Mouse (Mus musculus) testis, adult 2 months (tissue): Measurements from ENCODE around the gene Cidec. TPM values are rescaled to one million over a fixed set of nuclear protein-coding genes. Genes with fewer than 3 reads are reported as not detected.
A peak's percentile ranks its signal among the peaks of the same experiment; 100 is the strongest.

ENCODE experiments used
- H3K27ac ChIP-seq: fragments of 200-500 bp; 2 replicates; pipeline ENCODE4 v1.5.1; 2012; ENCODE audit warnings: low read depth, low read length; ENCODE audit not compliant: control insufficient read depth, insufficient read depth
- H3K27me3 ChIP-seq: fragments of 200-500 bp; 2 replicates; pipeline ENCODE4 v1.6.1; 2012; ENCODE audit warnings: mild to moderate bottlenecking, low read length, moderate library complexity; ENCODE audit not compliant: control insufficient read depth, insufficient read depth
- H3K36me3 ChIP-seq: fragments of 200-500 bp; 2 replicates; pipeline ENCODE4 v1.6.1; 2012; ENCODE audit warnings: mild to moderate bottlenecking, low read length; ENCODE audit not compliant: control insufficient read depth, insufficient read depth
- H3K4me1 ChIP-seq: fragments of 200-500 bp; 2 replicates; pipeline ENCODE4 v1.6.1; 2012; ENCODE audit warnings: low read length; ENCODE audit not compliant: control insufficient read depth, insufficient read depth
- H3K4me3 ChIP-seq: fragments of 200-500 bp; 2 replicates; pipeline ENCODE4 v1.5.1; 2012; ENCODE audit warnings: low read depth, mild to moderate bottlenecking, low read length, moderate library complexity, mixed read lengths; ENCODE audit not compliant: control insufficient read depth
- CTCF ChIP-seq: fragments of 200-500 bp; IDR thresholded peaks from 2 replicates; pipeline ENCODE4 v1.5.1; 2012; ENCODE audit warnings: low read depth, mild to moderate bottlenecking, inconsistent platforms, low read length, moderate library complexity; ENCODE audit not compliant: control insufficient read depth, insufficient read depth, insufficient replicate concordance
- POLR2A ChIP-seq: fragments of 200-500 bp; IDR thresholded peaks from 2 replicates; pipeline ENCODE4 v1.6.1; 2012; ENCODE audit warnings: low read depth, mild to moderate bottlenecking, inconsistent platforms, low read length, moderate library complexity; ENCODE audit not compliant: control insufficient read depth
- polyA plus RNA-seq: library from polyadenylated mRNA; depleted of rRNA; stranded (reverse); fragments of >200 nt; gene quantifications from 2 replicates; pipeline ENCODE4 v1.2.3, GENCODE M21; 2012

Cidec gene
- polyA plus RNA-seq, 1 experiment, result 1.7 TPM

DNA sequence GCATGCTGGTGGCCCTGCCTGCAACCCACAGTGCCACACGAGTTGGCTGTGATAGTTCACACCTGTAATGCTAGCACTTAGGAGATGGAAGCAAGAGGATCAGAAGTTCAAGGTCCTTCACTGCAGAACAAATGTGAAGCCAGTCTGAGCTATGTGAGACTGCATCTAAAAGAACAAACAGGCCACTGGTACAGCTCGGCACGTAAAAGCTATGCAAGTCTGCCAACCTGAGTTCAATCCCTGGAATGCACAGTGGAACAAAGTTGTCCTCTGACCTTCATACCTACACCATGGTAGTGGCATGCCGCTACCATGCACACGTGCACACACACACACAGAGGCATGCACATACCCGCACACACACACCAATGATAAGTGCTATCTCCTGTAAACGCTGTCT, 11.4 kb downstream of the Cidec start:
- H3K27me3 ChIP-seq, result no peaks in the 10 kb centered on the region
- no peak overlapping the region for H3K27ac ChIP-seq
- no peaks in the 10 kb centered on the region for H3K36me3 ChIP-seq
- peaks cover 3% of the 10 kb centered on the region; the same call in 1 of the 2 replicates for H3K4me1 ChIP-seq
- H3K4me3 ChIP-seq, result no peak overlapping the region
- TF ChIP-seq CTCF (no peak), POLR2A (no peak)

DNA sequence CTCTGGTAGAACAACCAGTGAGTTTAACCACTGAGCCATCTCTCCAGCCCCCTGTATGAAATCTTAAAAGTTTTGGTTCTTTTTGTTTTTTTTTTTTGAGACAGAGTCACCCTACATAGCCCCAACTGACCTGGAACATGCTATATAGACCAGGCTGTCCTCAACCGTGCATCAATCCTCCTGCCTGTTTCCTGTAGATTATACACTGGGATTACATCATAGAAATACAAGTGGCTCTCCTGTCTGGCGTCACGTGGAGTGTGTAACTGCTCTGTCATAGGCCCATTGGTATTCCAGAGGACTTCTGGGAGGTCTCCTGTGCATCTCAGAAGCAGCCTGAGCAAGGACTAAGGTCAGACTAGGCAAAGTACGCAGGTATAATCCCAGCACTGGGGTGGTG, 12.6 kb downstream of the Cidec start:
- H3K27ac ChIP-seq, result no peak overlapping the region
- H3K27me3 ChIP-seq, result no peaks in the 10 kb centered on the region
- no peaks in the 10 kb centered on the region for H3K36me3 ChIP-seq
- no peak overlapping the region for H3K4me3 ChIP-seq
- no peak for TF ChIP-seq CTCF
- TF ChIP-seq POLR2A, result no peak
- H3K4me1 ChIP-seq, result peaks cover 9% of the 10 kb centered on the region

DNA sequence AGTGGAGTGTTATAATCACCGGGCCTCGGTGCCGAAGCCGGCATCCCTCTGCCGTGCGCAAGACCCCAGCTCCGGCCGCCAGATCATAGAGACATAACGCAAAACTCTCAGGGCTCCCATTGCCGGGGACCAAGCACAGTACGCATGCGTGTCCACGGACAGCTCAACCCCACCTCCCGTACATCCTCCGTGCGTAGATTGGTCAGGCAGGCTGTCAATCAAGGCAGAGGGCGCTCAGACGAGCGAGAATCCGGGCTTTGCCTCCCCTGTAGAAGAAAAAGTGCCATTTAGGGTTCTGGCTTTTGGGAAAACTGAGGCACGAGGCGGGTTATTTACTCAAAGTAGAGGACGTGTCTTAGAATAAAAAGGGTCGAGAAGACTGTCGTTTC, 16.4 kb downstream of the Cidec start, which contains the start of gene Rpusd3:
Gene Rpusd3, minus strand, starts transcription at position 142 of the 389 bp plus-strand sequence.
- H3K27ac ChIP-seq, result 0 out of 2 replicates have a peak within 1 kb of the TSS, but pooled peaks have one; percentile 33
- no peaks in the 10 kb centered on the region for H3K27me3 ChIP-seq
- peaks cover 9% of the 10 kb centered on the region for H3K4me1 ChIP-seq
- peak within 1 kb of the TSS; percentile 95 for H3K4me3 ChIP-seq
- H3K36me3 ChIP-seq, result no peaks in the 10 kb centered on the region
- TF ChIP-seq CTCF (no peak), POLR2A (peak; percentile 61; the same call in 1 of the 2 replicates)

DNA sequence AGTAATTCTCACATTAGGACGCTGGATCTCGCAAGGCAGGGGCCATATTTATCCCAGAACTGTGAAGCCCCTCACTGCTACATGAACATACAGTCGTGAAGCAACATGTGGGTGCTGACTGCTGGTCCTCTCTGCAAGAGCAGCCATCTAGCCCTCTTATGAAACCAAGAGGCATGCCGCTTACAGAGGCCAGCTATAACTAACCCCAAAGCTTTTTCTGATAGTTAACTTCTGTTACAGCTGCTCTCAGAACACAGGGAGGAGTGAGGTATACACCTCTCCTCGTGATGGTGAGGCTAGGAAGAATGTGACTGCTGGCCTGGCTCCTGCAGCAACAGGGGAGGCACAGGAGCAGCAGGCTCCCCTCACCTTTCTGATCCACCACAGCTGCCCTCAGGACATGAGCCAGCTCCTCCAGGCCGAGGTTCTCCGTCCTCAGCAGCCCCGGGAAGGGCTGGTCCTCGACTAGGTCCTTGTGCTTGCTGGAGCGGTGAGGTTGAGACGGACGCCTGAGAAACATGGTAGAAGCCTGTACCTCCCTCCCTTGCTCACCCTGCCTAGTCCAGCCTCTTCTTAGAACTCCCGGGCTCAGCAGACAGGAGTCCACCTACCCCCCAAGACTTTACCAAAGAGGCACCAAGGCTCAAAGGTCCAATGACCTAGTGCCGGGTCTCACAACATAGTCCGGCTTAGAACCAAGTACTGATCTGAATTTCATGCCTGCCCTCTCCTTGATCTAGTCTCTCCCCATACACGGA, 16.9 kb downstream of the Cidec start:
- TF ChIP-seq CTCF (0 out of 2 replicates have a peak, but pooled peaks have one; percentile 1), POLR2A (no peak)
- Histone ChIP-seq H3K36me3 (no peaks in the 10 kb centered on the region), H3K27ac (0 out of 2 replicates have a peak overlapping the region, but pooled peaks have one; percentile 33), H3K27me3 (no peaks in the 10 kb centered on the region), H3K4me3 (peak overlapping the region; percentile 95), H3K4me1 (peaks cover 9% of the 10 kb centered on the region)

DNA sequence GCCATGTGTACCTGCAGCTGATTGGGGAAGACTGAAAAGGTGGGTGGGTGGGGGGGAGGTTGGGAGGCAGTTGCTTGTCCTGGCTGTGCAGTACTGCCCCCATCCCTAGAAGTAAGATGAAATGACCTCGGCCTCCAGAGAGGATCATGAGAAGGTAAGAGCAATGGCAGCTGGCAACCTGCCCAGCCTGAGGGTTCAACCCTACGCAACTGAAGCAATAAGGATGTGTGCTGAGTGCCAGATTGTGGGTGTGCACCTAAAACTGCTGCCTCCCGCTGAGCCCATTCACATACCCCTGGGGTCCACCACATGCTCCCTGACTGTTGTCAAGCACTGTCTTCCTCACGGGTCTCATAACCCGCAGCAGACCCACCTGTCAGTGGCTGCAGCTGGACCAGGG, 19.1 kb downstream of the Cidec start:
- Histone ChIP-seq H3K4me1 (peaks cover 8% of the 10 kb centered on the region), H3K36me3 (no peaks in the 10 kb centered on the region)
- TF ChIP-seq CTCF, result no peak
- no peak for TF ChIP-seq POLR2A

DNA sequence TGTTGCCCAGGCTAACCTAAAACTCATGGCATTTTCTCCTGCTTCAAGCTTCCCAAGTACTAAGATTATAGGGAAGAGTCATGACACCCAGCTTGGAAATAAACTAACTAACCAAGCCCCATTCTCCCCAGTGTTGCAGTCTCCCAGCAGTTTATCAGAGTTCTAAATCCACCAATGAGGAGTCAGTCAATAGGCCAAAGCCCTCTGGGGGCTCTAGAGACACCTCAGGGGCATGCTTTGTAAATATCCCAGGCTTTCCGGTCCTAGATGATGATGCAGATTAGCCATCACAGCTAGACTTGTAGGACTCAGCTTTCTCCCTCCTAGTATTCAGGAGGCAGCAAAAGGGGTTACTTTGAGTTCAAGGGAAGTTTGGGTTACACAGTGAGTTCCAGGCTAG, 25.6 kb downstream of the Cidec start:
- H3K27ac ChIP-seq, result no peak overlapping the region
- TF ChIP-seq CTCF, result no peak
- TF ChIP-seq POLR2A, result no peak

More for the DNA sequence above, 19.1 kb downstream of the Cidec start:
- no peak overlapping the region for H3K4me3 ChIP-seq
- H3K27me3 ChIP-seq, result no peaks in the 10 kb centered on the region
- H3K27ac ChIP-seq, result no peak overlapping the region

DNA sequence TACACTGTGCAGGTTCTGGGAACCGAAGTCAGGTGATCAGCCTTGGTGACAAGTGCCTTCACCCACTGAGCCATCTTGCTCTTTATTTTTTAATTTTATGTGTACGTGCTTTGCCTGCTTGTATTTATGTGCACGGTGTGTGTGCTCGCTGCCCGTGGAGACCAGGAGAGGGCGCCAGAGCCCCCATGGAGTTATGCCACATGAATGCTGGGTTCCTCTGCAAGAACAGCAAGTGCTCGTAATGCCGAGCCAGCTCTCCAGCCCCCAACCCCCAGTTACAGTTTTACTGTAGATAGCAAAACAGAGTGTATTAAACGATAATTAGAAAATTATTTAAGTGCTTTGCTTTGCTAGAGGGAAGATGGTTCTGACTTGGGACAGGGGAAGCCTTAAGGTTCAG, 28.9 kb downstream of the Cidec start:
- Histone ChIP-seq H3K4me3 (no peak overlapping the region), H3K27ac (no peak overlapping the region), H3K4me1 (no peaks in the 10 kb centered on the region), H3K36me3 (no peaks in the 10 kb centered on the region; the same call in 1 of the 2 replicates), H3K27me3 (no peaks in the 10 kb centered on the region)
- peak; percentile 47; the same call in 1 of the 2 replicates for TF ChIP-seq CTCF
- no peak for TF ChIP-seq POLR2A

More for the DNA sequence above, 25.6 kb downstream of the Cidec start:
- Histone ChIP-seq H3K4me3 (no peak overlapping the region), H3K27me3 (no peaks in the 10 kb centered on the region), H3K36me3 (no peaks in the 10 kb centered on the region; the same call in 1 of the 2 replicates), H3K4me1 (no peaks in the 10 kb centered on the region)

DNA sequence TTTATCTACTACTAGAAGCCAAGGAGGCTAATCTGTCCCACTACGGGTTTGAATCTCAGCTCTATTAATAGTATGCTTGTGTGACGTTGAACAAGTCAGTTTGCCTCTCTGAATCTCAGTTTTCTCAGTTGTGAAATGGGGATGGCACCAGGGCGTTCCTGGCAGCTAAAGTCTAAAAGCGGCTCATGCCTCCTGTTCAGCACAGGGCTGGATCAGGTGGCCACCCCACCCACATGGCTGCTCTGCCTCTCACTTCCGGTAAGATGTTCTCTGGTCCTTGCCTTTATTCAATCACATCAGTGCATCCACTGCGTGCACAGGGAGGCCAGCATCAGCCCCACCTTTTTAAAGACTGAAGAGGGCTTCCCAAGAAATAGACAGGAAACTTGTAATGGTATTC, 30.1 kb downstream of the Cidec start:
- no peaks in the 10 kb centered on the region for H3K27me3 ChIP-seq
- no peaks in the 10 kb centered on the region; the same call in 1 of the 2 replicates for H3K36me3 ChIP-seq
- TF ChIP-seq CTCF, result no peak
- TF ChIP-seq POLR2A, result no peak

More for the DNA sequence above, 30.1 kb downstream of the Cidec start:
- no peak overlapping the region for H3K4me3 ChIP-seq
- H3K4me1 ChIP-seq, result no peaks in the 10 kb centered on the region
- no peak overlapping the region for H3K27ac ChIP-seq
